Comparison of ENCODE assay signal across 17 mouse cellular contexts in genomic region chr2:120518547-120519210, GRCm38 (mm10). TPM values are rescaled to one million over a fixed set of nuclear protein-coding genes. Genes with fewer than 3 reads are reported as not detected.
DNase-seq lines count a peak whose midpoint lies in the region; ATAC-seq and TF ChIP-seq lines count a peak whose summit lies in the region.
"Had no signal": no experiment of that assay in that cellular context is flagged by ENCODE, and none has a peak within 500 bp of the region (broad histone marks: within the 10 kb centered on the region; RNA-seq: fewer than 3 reads in every experiment).

No protein-coding gene starts in this region.

- in situ Hi-C loops in Patski (cut with MboI; ENCODE audit: low pct_unique_long_range_greater_than_20kb), result no loop called here

- no peaks in the 10 kb centered on the region for H3K4me1 ChIP-seq in heart, embryonic 15.5 days (replicated peaks)
- no peaks in the 10 kb centered on the region for H3K4me1 ChIP-seq in heart, adult 2 months (ENCODE audit: control insufficient read depth, insufficient read depth, low read length)
- H3K4me1 ChIP-seq: embryonic facial prominence, embryonic 13.5 days; forebrain, embryonic 12.5 days; limb, embryonic 13.5 days; midbrain, embryonic 12.5 days had no signal

- no peak for TF ChIP-seq EP300 in heart, adult 2 months (IDR thresholded peaks at IDR 0.05; ENCODE audit: insufficient read depth, low read depth, low read length)

- TF ChIP-seq POLR2A in heart, adult 2 months (IDR thresholded peaks at IDR 0.05; ENCODE audit: insufficient read depth, low read depth, low read length), result no peak

- WGBS in heart, embryonic 15.5 days, result 81% methylated on average over 5 of the region's 5 CpGs
- 79% methylated on average over 5 of the region's 5 CpGs for WGBS in heart, adult 2 months

- peaks cover 96% of the 10 kb centered on the region for H3K36me3 ChIP-seq in heart, embryonic 15.5 days
- H3K36me3 ChIP-seq in heart, adult 2 months (ENCODE audit: control insufficient read depth, insufficient read depth, low read length), result peaks cover 7% of the 10 kb centered on the region; the same call in 1 of the 2 replicates

- H3K4me2 ChIP-seq in heart, embryonic 15.5 days, result no peak overlapping the region
- H3K4me2 ChIP-seq: embryonic facial prominence, embryonic 13.5 days; forebrain, embryonic 12.5 days; limb, embryonic 13.5 days; midbrain, embryonic 12.5 days had no signal

- no peaks in the 10 kb centered on the region for H3K9me3 ChIP-seq in heart, embryonic 15.5 days (replicated peaks)
- H3K9me3 ChIP-seq: embryonic facial prominence, embryonic 13.5 days; forebrain, embryonic 12.5 days; limb, embryonic 13.5 days; midbrain, embryonic 12.5 days had no signal

- CTCF ChIA-PET in Patski (lab: Charles Lee), result interaction anchor here (1.4 kb wide), 1 partner anchor 40 kb away, joined by 4 read pairs; no protein-coding TSS in a partner anchor

- 0 out of 2 replicates have a peak overlapping the region, but pooled peaks have one; percentile 0 for H3K27ac ChIP-seq in heart, embryonic 15.5 days
- no peak overlapping the region for H3K27ac ChIP-seq in heart, adult 2 months
- H3K27ac ChIP-seq: embryonic facial prominence, embryonic 13.5 days; forebrain, embryonic 12.5 days; limb, embryonic 13.5 days; midbrain, embryonic 12.5 days had no signal

- no peak overlapping the region for H3K4me3 ChIP-seq in heart, embryonic 15.5 days
- H3K4me3 ChIP-seq in heart, adult 2 months, result no peak overlapping the region
- H3K4me3 ChIP-seq: embryonic facial prominence, embryonic 13.5 days; forebrain, embryonic 12.5 days; limb, embryonic 13.5 days; midbrain, embryonic 12.5 days had no signal

- H3K79me2 ChIP-seq in heart, adult 2 months (replicated peaks; ENCODE audit: control insufficient read depth, insufficient read depth, low read length), result no peaks in the 10 kb centered on the region

- POLR2A ChIA-PET in Patski (lab: Charles Lee), result no interaction called here

- DNase-seq in adrenal gland, adult 2 months, result peak; percentile 45
- no peak for DNase-seq in adrenal gland, adult 18-20 months (ENCODE audit: low spot score in 2 of 2)
- DNase-seq in heart, adult 2 months, result no peak
- peak; percentile 64 for DNase-seq in 3134 (ENCODE audit: extremely low read depth, insufficient read length, low spot score)
- peak; percentile 35 for DNase-seq in Patski (ENCODE audit: low read depth, low spot score)
- no peak for DNase-seq in kidney, postnatal 25 days
- DNase-seq in retina, embryonic 14.5 days (ENCODE audit: low spot score), result no peak
- DNase-seq: cerebellum, adult 9-10 months; kidney, adult 9 months; retina, postnatal 1 day; right cerebral cortex, postnatal 4 days; thymus, adult 18-20 months had no signal

- no peak for TF ChIP-seq CTCF in heart, adult 2 months (IDR thresholded peaks at IDR 0.05)
- no peak for TF ChIP-seq CTCF in Patski (IDR thresholded peaks at IDR 0.05)

- no peaks in the 10 kb centered on the region for H3K27me3 ChIP-seq in heart, embryonic 15.5 days
- H3K27me3 ChIP-seq in heart, adult 2 months (ENCODE audit: control insufficient read depth, insufficient read depth, low read length), result no peaks in the 10 kb centered on the region
- H3K27me3 ChIP-seq in Patski, result no peaks in the 10 kb centered on the region
- H3K27me3 ChIP-seq: embryonic facial prominence, embryonic 13.5 days; forebrain, embryonic 12.5 days; limb, embryonic 13.5 days; midbrain, embryonic 12.5 days had no signal

- no peak overlapping the region for H3K9ac ChIP-seq in heart, embryonic 15.5 days
- no peak overlapping the region for H3K9ac ChIP-seq in heart, adult 2 months (ENCODE audit: low read depth, low read length)
- H3K9ac ChIP-seq: embryonic facial prominence, embryonic 13.5 days; forebrain, embryonic 12.5 days; limb, embryonic 13.5 days; midbrain, embryonic 12.5 days had no signal

- no peak for ATAC-seq in heart, embryonic 15.5 days (replicated peaks; ENCODE audit: insufficient number of reproducible peaks, insufficient read depth, low FRiP score, low read depth)
- no peak for ATAC-seq in Patski

- intact Hi-C loops in heart, adult 2 months (cut with DNase I), result no loop called here

RNA-seq across cellular contexts. Expression of gene Zfp106, which starts 45.0 kb away (rescaled TPM):
- 10 to 100 TPM; 96.7 to 98.7 TPM for total RNA-seq in adrenal gland, adult 2 months (2021)
- polyA plus RNA-seq in adrenal gland, adult 2 months (2012; rRNA removed), result 35.7 and 49.7 TPM in 2 replicates
- 100 to 1,000 TPM; 103 to 117 TPM for total RNA-seq in adrenal gland, adult 18-20 months (2021)
- polyA plus RNA-seq in heart, embryonic 15.5 days (2015; fragmentation: Nextera tagmentation; extraction: Ambion mirVana), result 40.9 and 43.2 TPM in 2 replicates
- total RNA-seq in heart, adult 2 months (2021), result 100 to 1,000 TPM; 443 to 527 TPM
- polyA plus RNA-seq in heart, adult 2 months (2012; rRNA removed), result 174 and 320 TPM in 2 replicates
- polyA plus RNA-seq in Patski (2021), result 101 TPM

RNA-seq across cellular contexts. Expression of gene Snap23, which starts 48.8 kb away (rescaled TPM):
- 10 to 100 TPM; 54.3 to 90.8 TPM for total RNA-seq in adrenal gland, adult 2 months (2021)
- 1.8 and 2.1 TPM in 2 replicates for polyA plus RNA-seq in adrenal gland, adult 2 months (2012; rRNA removed)
- 10 to 100 TPM; 62.0 to 63.1 TPM for total RNA-seq in adrenal gland, adult 18-20 months (2021)
- polyA plus RNA-seq in heart, embryonic 15.5 days (2015; fragmentation: Nextera tagmentation; extraction: Ambion mirVana), result 45.6 and 46.0 TPM in 2 replicates
- total RNA-seq in heart, adult 2 months (2021), result 10 to 100 TPM; 57.9 to 65.4 TPM
- 12.1 and 25.8 TPM in 2 replicates for polyA plus RNA-seq in heart, adult 2 months (2012; rRNA removed)
- 61.4 TPM for polyA plus RNA-seq in Patski (2021)

Comparison
In these comparisons a context has a peak if more than half of its experiments do, and no peak if none do; other contexts are left out.
1. DNase-seq: peak in adrenal gland, adult 2 months (single experiment), 3134 (single experiment) and Patski (single experiment); none in adrenal gland, adult 18-20 months (0 of 2), heart, adult 2 months (0 of 2), kidney, postnatal 25 days (0 of 2) and retina, embryonic 14.5 days (single experiment).